Mouse (Mus musculus): ENCODE results near the gene Map3k3.

DNA sequence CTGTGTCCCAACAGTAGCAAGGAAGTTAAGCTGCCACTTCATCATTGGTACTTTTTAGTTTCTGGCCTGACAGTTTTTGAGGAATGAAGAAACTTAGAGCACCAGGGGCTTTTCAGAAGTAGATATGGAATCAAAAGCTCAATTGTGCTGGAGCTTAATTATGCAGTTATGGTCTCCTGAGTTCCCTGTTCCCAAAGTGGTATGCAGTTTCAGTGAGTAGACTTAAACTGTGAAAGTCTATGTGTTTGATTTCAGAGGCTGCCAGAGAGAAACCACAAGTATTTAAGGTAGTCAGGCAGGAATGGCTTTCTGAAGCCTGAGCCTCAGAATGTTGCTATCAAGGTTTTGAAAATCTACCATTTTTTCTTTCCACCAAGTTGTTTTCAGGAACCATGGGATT, 27.3 kb downstream of the Map3k3 start:
- TF ChIP-seq CTCF (IDR thresholded peaks at IDR 0.05; ENCODE audit: low read depth) = no peak
- TF ChIP-seq EP300 (IDR thresholded peaks at IDR 0.05; ENCODE audit: low read depth) = no peak
